Mouse (Mus musculus) forebrain, embryonic 10.5 days (tissue): ENCODE data around the gene Olfr358. TPM values are rescaled to one million over a fixed set of nuclear protein-coding genes. Genes with fewer than 3 reads are reported as not detected.

Experiments
- DNase-seq: peaks from one replicate; pipeline ENCODE4 v3.0.0-alpha.2; 2017; ENCODE audit warnings: low spot score; ENCODE audit errors: extremely low spot score
- H3K27ac ChIP-seq: fragments of 300-500 bp; sonication (generic); 2 replicates; pipeline ENCODE4 v1.5.1; 2016; ENCODE audit warnings: mild to moderate bottlenecking
- H3K27me3 ChIP-seq: fragments of 300-500 bp; sonication (generic); 2 replicates; pipeline ENCODE4 v1.6.1; 2016; ENCODE audit warnings: mild to moderate bottlenecking; ENCODE audit not compliant: poor library complexity, severe bottlenecking
- H3K36me3 ChIP-seq: fragments of 300-500 bp; sonication (generic); replicated peaks from 2 replicates; pipeline ENCODE4 v1.6.1; 2016; ENCODE audit warnings: mild to moderate bottlenecking, moderate library complexity
- H3K4me1 ChIP-seq: fragments of 300-500 bp; sonication (generic); 2 replicates; pipeline ENCODE4 v1.6.1; 2016
- H3K4me3 ChIP-seq: fragments of 300-500 bp; sonication (generic); 2 replicates; pipeline ENCODE4 v1.5.1; 2016; ENCODE audit warnings: mild to moderate bottlenecking, moderate library complexity
- H3K9me3 ChIP-seq: fragments of 300-500 bp; sonication (generic); 2 replicates; pipeline ENCODE4 v1.6.1; 2016; ENCODE audit warnings: mild to moderate bottlenecking, moderate library complexity
- WGBS: fragments of 180-500 bp; shearing (Covaris S2); methylation state at CpG from one replicate; pipeline ENCODE4 v1.1.7; 2016; 5-methylcytosine and 5-hydroxymethylcytosine counted together
- polyA plus RNA-seq: library from polyadenylated mRNA; unstranded; fragments of >200 nt; fragmentation: Nextera tagmentation; extraction: Ambion mirVana; gene quantifications from 2 replicates; pipeline ENCODE4 v1.2.1, GENCODE M21; 2016

Gene Olfr358
- not detected in 2 replicates for polyA plus RNA-seq

DNA sequence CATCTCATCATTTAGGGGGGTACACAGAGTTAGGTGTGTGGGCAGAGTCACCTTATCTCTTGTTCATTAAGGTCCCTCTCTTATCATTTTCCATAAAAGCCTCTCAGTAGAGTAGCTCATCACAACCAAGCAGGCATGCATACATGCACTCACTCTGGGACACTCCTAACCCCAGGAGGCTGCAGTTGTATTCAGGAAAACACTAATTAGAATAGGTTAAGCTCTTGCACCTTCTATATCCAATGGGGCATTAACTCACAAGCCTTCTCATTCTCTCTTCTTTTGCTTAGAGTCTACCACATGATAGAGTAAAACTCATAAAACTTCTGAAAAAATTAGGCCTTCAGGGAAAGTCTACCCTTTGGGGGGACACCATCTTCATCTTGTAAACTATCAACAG, at the start of gene Olfr358:
Gene Olfr358, minus strand, starts transcription at position 101 of the 400 bp plus-strand sequence.
- Histone ChIP-seq H3K9me3 (peaks cover 34% of the 10 kb centered on the region), H3K27me3 (no peaks in the 10 kb centered on the region), H3K36me3 (no peaks in the 10 kb centered on the region), H3K4me3 (no peak within 1 kb of the TSS), H3K4me1 (no peaks in the 10 kb centered on the region), H3K27ac (no peak within 1 kb of the TSS)
- no peak for DNase-seq

DNA sequence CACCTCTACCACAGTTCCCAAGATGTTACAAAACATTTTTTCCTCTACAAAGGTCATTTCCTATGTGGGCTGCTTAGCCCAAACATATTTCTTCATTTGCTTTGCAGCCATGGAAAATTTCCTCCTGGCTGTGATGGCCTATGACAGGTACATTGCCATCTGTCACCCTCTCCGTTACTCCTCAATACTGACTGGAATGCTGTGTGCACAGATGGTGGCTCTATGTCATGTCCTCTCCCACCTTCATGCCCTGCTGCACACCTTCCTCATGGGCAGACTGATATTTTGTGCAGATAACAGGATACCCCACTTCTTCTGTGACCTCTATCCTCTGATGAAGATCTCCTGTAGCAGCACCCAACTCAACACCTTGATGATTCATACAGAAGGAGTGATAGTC, 12.1 kb downstream of the Olfr358 start:
- Histone ChIP-seq H3K9me3 (peaks cover 37% of the 10 kb centered on the region), H3K4me1 (no peaks in the 10 kb centered on the region), H3K4me3 (no peak overlapping the region), H3K36me3 (no peaks in the 10 kb centered on the region), H3K27me3 (no peaks in the 10 kb centered on the region), H3K27ac (no peak overlapping the region)
- WGBS: 87% methylated on average over 1 of the region's 1 CpGs
- no peak for DNase-seq

DNA sequence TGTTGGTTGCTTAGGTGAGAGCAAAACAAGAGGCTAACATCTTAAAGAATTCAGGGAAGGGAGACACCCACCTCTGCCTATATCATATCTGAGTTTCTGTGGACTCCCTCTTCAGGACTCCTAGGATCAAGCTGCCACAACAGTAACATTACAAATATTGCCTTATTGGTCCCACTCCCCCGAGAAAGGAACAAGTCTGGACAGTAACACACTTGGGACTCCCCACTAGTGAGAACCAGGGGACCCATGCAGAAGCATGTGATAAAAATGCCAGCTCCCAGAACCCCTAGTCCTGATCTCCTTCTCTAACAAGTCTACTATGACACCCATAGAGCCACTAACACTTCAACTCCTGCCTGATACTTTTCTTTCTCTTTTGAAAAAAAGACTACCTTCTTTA, 15.6 kb downstream of the Olfr358 start, which contains the start of gene Olfr357:
Gene Olfr357, plus strand, starts transcription at position 301 of the 400 bp plus-strand sequence.
- 68% methylated on average over 1 of the region's 1 CpGs for WGBS

More for the DNA sequence above, 15.6 kb downstream of the Olfr358 start, which contains the start of gene Olfr357:
- H3K27ac ChIP-seq: no peak within 1 kb of the TSS
- peaks cover 40% of the 10 kb centered on the region for H3K9me3 ChIP-seq
- H3K36me3 ChIP-seq: no peaks in the 10 kb centered on the region
- H3K4me3 ChIP-seq: no peak within 1 kb of the TSS
- no peaks in the 10 kb centered on the region for H3K27me3 ChIP-seq
- no peak for DNase-seq
- no peaks in the 10 kb centered on the region for H3K4me1 ChIP-seq

Other genes starting within 250 kb of the Olfr358 start
- gene Olfr348, start 225.1 kb downstream of the Olfr358 start, polyA plus RNA-seq: not detected in 2 replicates
- gene Olfr50, start 218.8 kb downstream of the Olfr358 start, polyA plus RNA-seq: not detected in 2 replicates
- gene Olfr3, start 192.3 kb downstream of the Olfr358 start, polyA plus RNA-seq: not detected in 2 replicates
- not detected in 2 replicates for gene Olfr350, start 163.0 kb downstream of the Olfr358 start, polyA plus RNA-seq
- not detected in 2 replicates for gene Olfr351, start 146.7 kb downstream of the Olfr358 start, polyA plus RNA-seq
- gene Olfr352, start 140.9 kb downstream of the Olfr358 start, polyA plus RNA-seq: not detected in 2 replicates
- not detected in 2 replicates for gene Olfr353, start 116.4 kb downstream of the Olfr358 start, polyA plus RNA-seq
- gene Olfr354, start 103.7 kb downstream of the Olfr358 start, polyA plus RNA-seq: not detected in 2 replicates
- not detected in 2 replicates for gene Olfr355, start 80.4 kb downstream of the Olfr358 start, polyA plus RNA-seq
- not detected in 2 replicates for gene Olfr356, start 72.2 kb downstream of the Olfr358 start, polyA plus RNA-seq
- not detected in 2 replicates for gene Olfr357, start 15.5 kb downstream of the Olfr358 start, polyA plus RNA-seq
- gene Olfr360, start 56.4 kb upstream of the Olfr358 start, polyA plus RNA-seq: not detected in 2 replicates
- not detected in 2 replicates for gene Olfr361, start 80.0 kb upstream of the Olfr358 start, polyA plus RNA-seq
- not detected in 2 replicates for gene Olfr362, start 108.6 kb upstream of the Olfr358 start, polyA plus RNA-seq
- not detected in 2 replicates for gene Olfr364-ps1, start 130.0 kb upstream of the Olfr358 start, polyA plus RNA-seq
- not detected in 2 replicates for gene Olfr365, start 178.9 kb upstream of the Olfr358 start, polyA plus RNA-seq
- gene Olfr366, start 202.2 kb upstream of the Olfr358 start, polyA plus RNA-seq: not detected in 2 replicates